Mouse (Mus musculus) embryonic facial prominence, embryonic 13.5 days (tissue): ENCODE data around the gene Prr23a1. TPM values are rescaled to one million over a fixed set of nuclear protein-coding genes. Genes with fewer than 3 reads are reported as not detected.

Experiments
- ATAC-seq: fragments of 200-750 bp; cut with Nextera tagmentation; 2 replicates; pipeline ENCODE4 v1.8.0; 2017; ENCODE audit warnings: low read depth; ENCODE audit not compliant: insufficient number of reproducible peaks, insufficient read depth, low FRiP score, low TSS enrichment
- H3K27ac ChIP-seq: fragments of 300-500 bp; sonication (generic); 2 replicates; pipeline ENCODE4 v1.5.1; 2015; ENCODE audit warnings: moderate library complexity, mild to moderate bottlenecking, inconsistent platforms
- H3K27me3 ChIP-seq: fragments of 300-500 bp; sonication (generic); 2 replicates; pipeline ENCODE4 v1.6.1; 2015; ENCODE audit warnings: mild to moderate bottlenecking, inconsistent platforms
- H3K36me3 ChIP-seq: fragments of 300-500 bp; sonication (generic); 2 replicates; pipeline ENCODE4 v1.6.1; 2015; ENCODE audit warnings: mild to moderate bottlenecking, inconsistent platforms
- H3K4me1 ChIP-seq: fragments of 300-500 bp; sonication (generic); 2 replicates; pipeline ENCODE4 v1.6.1; 2015; ENCODE audit warnings: inconsistent platforms
- H3K4me2 ChIP-seq: fragments of 300-500 bp; sonication (generic); 2 replicates; pipeline ENCODE4 v1.6.1; 2015; ENCODE audit warnings: moderate library complexity, mild to moderate bottlenecking, inconsistent platforms
- H3K4me3 ChIP-seq: fragments of 300-500 bp; sonication (generic); 2 replicates; pipeline ENCODE4 v1.5.1; 2015; ENCODE audit warnings: mild to moderate bottlenecking, inconsistent platforms
- H3K9ac ChIP-seq: fragments of 300-500 bp; sonication (generic); 2 replicates; pipeline ENCODE4 v1.6.1; 2015; ENCODE audit warnings: mild to moderate bottlenecking, inconsistent platforms
- H3K9me3 ChIP-seq: fragments of 300-500 bp; sonication (generic); 2 replicates; pipeline ENCODE4 v1.6.1; 2016; ENCODE audit warnings: inconsistent platforms
- WGBS: fragments of 180-500 bp; shearing (Covaris S2); methylation state at CpG from one replicate; pipeline ENCODE4 v1.1.7; 2015; ENCODE audit warnings: mixed read lengths; 5-methylcytosine and 5-hydroxymethylcytosine counted together
- polyA plus RNA-seq: library from polyadenylated mRNA; unstranded; fragments of >200 nt; fragmentation: Nextera tagmentation; extraction: Ambion mirVana; gene quantifications from 2 replicates; pipeline ENCODE4 v1.2.1, GENCODE M21; 2015

The Prr23a1 gene
- polyA plus RNA-seq, 1 experiment from 2014 or later: not detected

DNA sequence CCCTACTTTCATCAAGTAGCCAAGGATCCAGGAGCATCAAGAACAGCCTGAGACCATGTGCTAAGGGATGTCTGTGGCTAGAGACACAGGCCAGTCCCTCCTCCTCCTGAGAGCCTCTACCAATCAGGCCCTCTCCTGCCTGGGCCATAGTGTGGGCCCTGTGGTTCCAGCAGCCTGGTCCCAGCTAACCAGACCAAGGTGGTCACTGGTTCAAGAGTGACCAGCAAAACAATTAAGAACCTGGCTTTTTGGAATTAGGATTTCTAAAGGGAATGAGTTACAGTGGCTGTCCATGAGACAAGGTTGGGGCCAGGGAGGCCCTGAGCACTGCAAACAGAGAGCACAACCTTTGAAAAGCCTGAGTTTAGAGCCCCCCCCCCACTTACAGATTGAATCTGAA lies 21.2 kb upstream of the Prr23a1 start:
- Histone ChIP-seq H3K4me3 (no peak overlapping the region), H3K27ac (no peak overlapping the region), H3K4me1 (no peaks in the 10 kb centered on the region), H3K4me2 (no peak overlapping the region), H3K27me3 (0 out of 2 replicates have a peak, but pooled peaks cover 4% of the 10 kb centered on the region), H3K36me3 (no peaks in the 10 kb centered on the region), H3K9ac (no peak overlapping the region), H3K9me3 (peaks cover 2% of the 10 kb centered on the region; the same call in 1 of the 2 replicates)
- ATAC-seq: no peak

GRCm38 (mm10) chr9:98823805-98824204 lies 18.5 kb upstream of the Prr23a1 start:
- Histone ChIP-seq H3K27me3 (no peaks in the 10 kb centered on the region), H3K4me3 (no peak overlapping the region), H3K4me2 (no peak overlapping the region), H3K9ac (no peak overlapping the region), H3K36me3 (no peaks in the 10 kb centered on the region), H3K4me1 (peaks cover under 1% of the 10 kb centered on the region; the same call in 1 of the 2 replicates), H3K27ac (no peak overlapping the region), H3K9me3 (peaks cover 2% of the 10 kb centered on the region; the same call in 1 of the 2 replicates)
- WGBS: 83% methylated on average over 7 of the region's 7 CpGs
- no peak for ATAC-seq

GRCm38 (mm10) chr9:98829508-98829907 lies 12.8 kb upstream of the Prr23a1 start:
- WGBS: 12% methylated on average over 5 of the region's 5 CpGs
- Histone ChIP-seq H3K9me3 (no peaks in the 10 kb centered on the region), H3K27ac (no peak overlapping the region), H3K4me2 (no peak overlapping the region), H3K4me3 (no peak overlapping the region), H3K27me3 (no peaks in the 10 kb centered on the region), H3K4me1 (peaks cover 8% of the 10 kb centered on the region), H3K36me3 (no peaks in the 10 kb centered on the region), H3K9ac (no peak overlapping the region)
- ATAC-seq: no peak

- Histone ChIP-seq H3K27ac (no peak overlapping the region), H3K4me2 (no peak overlapping the region), H3K9ac (no peak overlapping the region), H3K36me3 (no peaks in the 10 kb centered on the region), H3K9me3 (0 out of 2 replicates have a peak, but pooled peaks cover 5% of the 10 kb centered on the region), H3K4me3 (no peak overlapping the region), H3K4me1 (no peaks in the 10 kb centered on the region), H3K27me3 (peaks cover 10% of the 10 kb centered on the region; the same call in 1 of the 2 replicates)
- no peak for ATAC-seq
- WGBS: 82% methylated on average over 7 of the region's 7 CpGs
Measured at GRCm38 (mm10) chr9:98837537-98838074, 4.7 kb upstream of the Prr23a1 start.

GRCm38 (mm10) chr9:98856210-98856609 lies 13.9 kb downstream of the Prr23a1 start, which contains the start of gene Prr23a2:
TSS of gene Prr23a2 (plus strand) at chr9:98856494.
- WGBS: 83% methylated on average over 18 of the region's 18 CpGs

GRCm38 (mm10) chr9:98863463-98863862 lies 21.2 kb downstream of the Prr23a1 start:
- no peak overlapping the region for H3K27ac ChIP-seq
- H3K36me3 ChIP-seq: no peaks in the 10 kb centered on the region
- H3K4me1 ChIP-seq: no peaks in the 10 kb centered on the region
- H3K4me3 ChIP-seq: no peak overlapping the region
- no peak overlapping the region for H3K4me2 ChIP-seq
- no peak for ATAC-seq
- WGBS: 75% methylated on average over 3 of the region's 3 CpGs
- H3K9ac ChIP-seq: no peak overlapping the region
- H3K27me3 ChIP-seq: peaks cover 12% of the 10 kb centered on the region
- no peaks in the 10 kb centered on the region; the same call in 1 of the 2 replicates for H3K9me3 ChIP-seq

More at GRCm38 (mm10) chr9:98856210-98856609, 13.9 kb downstream of the Prr23a1 start, which contains the start of gene Prr23a2:
- Histone ChIP-seq H3K27me3 (no peaks in the 10 kb centered on the region), H3K36me3 (no peaks in the 10 kb centered on the region), H3K9me3 (no peaks in the 10 kb centered on the region; the same call in 1 of the 2 replicates), H3K4me1 (no peaks in the 10 kb centered on the region), H3K9ac (no peak within 1 kb of the TSS), H3K27ac (no peak within 1 kb of the TSS), H3K4me3 (no peak within 1 kb of the TSS), H3K4me2 (no peak within 1 kb of the TSS)
- ATAC-seq: no peak

DNA sequence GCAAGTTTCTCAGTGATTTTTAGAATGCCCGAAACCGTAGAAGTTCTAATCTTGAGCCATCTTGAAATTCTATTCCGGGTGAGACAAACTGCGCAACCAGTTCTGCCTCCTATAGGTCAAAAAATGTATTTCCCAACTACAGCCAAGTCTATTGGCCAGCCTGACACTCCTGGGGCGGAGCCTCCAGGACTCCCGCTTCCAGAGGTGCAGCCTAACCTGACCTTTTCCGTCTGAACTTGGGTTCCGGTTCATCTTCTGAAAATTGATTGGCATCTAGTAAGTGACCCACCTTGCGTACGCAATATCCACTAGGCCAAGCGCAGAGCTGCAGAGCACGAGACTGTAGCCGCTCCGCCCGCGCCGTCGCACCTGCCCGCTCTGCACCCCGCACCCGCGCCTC lies 22.3 kb downstream of the Prr23a1 start, which contains the start of gene Prr23a3:
Prr23a3 (plus strand) TSS at position 197 of the 400 bp plus-strand sequence.
- Histone ChIP-seq H3K4me3 (no peak within 1 kb of the TSS), H3K36me3 (no peaks in the 10 kb centered on the region), H3K4me1 (no peaks in the 10 kb centered on the region), H3K27ac (no peak within 1 kb of the TSS), H3K4me2 (peak within 1 kb of the TSS; percentile 27), H3K9ac (no peak within 1 kb of the TSS), H3K27me3 (peaks cover 12% of the 10 kb centered on the region), H3K9me3 (no peaks in the 10 kb centered on the region; the same call in 1 of the 2 replicates)
- no peak for ATAC-seq
- 51% methylated on average over 22 of the region's 22 CpGs for WGBS

Other genes starting within 250 kb of the Prr23a1 start
- gene Mrps22, start 240.8 kb upstream of the Prr23a1 start, polyA plus RNA-seq: 56.5 and 58.9 TPM in 2 replicates
- not detected in 2 replicates for gene Prr23a2, start 14.0 kb downstream of the Prr23a1 start, polyA plus RNA-seq
- gene Prr23a3, start 22.3 kb downstream of the Prr23a1 start, polyA plus RNA-seq: not detected in 2 replicates
- not detected in 2 replicates for gene 7420426K07Rik, start 60.6 kb downstream of the Prr23a1 start, polyA plus RNA-seq
- 1.2 and 1.7 TPM in 2 replicates for gene Foxl2, start 112.8 kb downstream of the Prr23a1 start, polyA plus RNA-seq
- 48.8 and 59.1 TPM in 2 replicates for gene Faim, start 143.9 kb downstream of the Prr23a1 start, polyA plus RNA-seq
- gene Gm1123, start 193.2 kb downstream of the Prr23a1 start, polyA plus RNA-seq: 0.45 TPM in 1 of 2 replicates, not detected in the other